Mouse (Mus musculus) hindbrain, embryonic 16.5 days (tissue): ENCODE data around the gene Gm9046. TPM values are rescaled to one million over a fixed set of nuclear protein-coding genes. Genes with fewer than 3 reads are reported as not detected.
"Not testable (repeated sequence)": the region's sequence is repeated elsewhere in the genome, so short reads cannot be mapped to it uniquely, and the experiment has no call there.

ENCODE experiments used
- ATAC-seq: fragments of 200-750 bp; cut with Nextera tagmentation; 2 replicates; pipeline ENCODE4 v1.8.0; 2017; ENCODE audit warnings: moderate TSS enrichment, moderate library complexity
- H3K27ac ChIP-seq: fragments of 300-500 bp; sonication (generic); 2 replicates; pipeline ENCODE4 v1.5.1; 2014; ENCODE audit warnings: low read depth, mild to moderate bottlenecking, control low read depth, low read length, moderate library complexity
- H3K27me3 ChIP-seq: fragments of 300-500 bp; sonication (generic); replicated peaks from 2 replicates; pipeline ENCODE4 v1.6.1; 2014; ENCODE audit warnings: low read length; ENCODE audit not compliant: control insufficient read depth, insufficient read depth
- H3K36me3 ChIP-seq: fragments of 300-500 bp; sonication (generic); 2 replicates; pipeline ENCODE4 v1.6.1; 2014; ENCODE audit warnings: mild to moderate bottlenecking, low read length, moderate library complexity, mixed read lengths; ENCODE audit not compliant: control insufficient read depth, insufficient read depth
- H3K4me1 ChIP-seq: fragments of 300-500 bp; sonication (generic); 2 replicates; pipeline ENCODE4 v1.6.1; 2014; ENCODE audit warnings: low read depth, low read length; ENCODE audit not compliant: control insufficient read depth, insufficient read depth
- H3K4me2 ChIP-seq: fragments of 300-500 bp; sonication (generic); 2 replicates; pipeline ENCODE4 v1.6.1; 2014; ENCODE audit warnings: mild to moderate bottlenecking, low read length, control low read depth, moderate library complexity
- H3K4me3 ChIP-seq: fragments of 300-500 bp; sonication (generic); 2 replicates; pipeline ENCODE4 v1.5.1; 2014; ENCODE audit warnings: mild to moderate bottlenecking, low read length, control low read depth, moderate library complexity
- H3K9ac ChIP-seq: fragments of 300-500 bp; sonication (generic); 2 replicates; pipeline ENCODE4 v1.6.1; 2014; ENCODE audit warnings: low read depth, mild to moderate bottlenecking, control low read depth, low read length, moderate library complexity
- H3K9me3 ChIP-seq: fragments of 300-500 bp; sonication (generic); 2 replicates; pipeline ENCODE4 v1.6.1; 2014; ENCODE audit warnings: mild to moderate bottlenecking, low read length, moderate library complexity; ENCODE audit not compliant: control insufficient read depth
- WGBS: fragments of 180-500 bp; shearing (Covaris S2); extraction: QIAGEN DNeasy Blood & Tissue Kit; methylation state at CpG from one replicate; pipeline ENCODE4 v1.1.7; 2014; 5-methylcytosine and 5-hydroxymethylcytosine counted together
- polyA plus RNA-seq: library from polyadenylated mRNA; unstranded; fragments of >200 nt; fragmentation: Nextera tagmentation; extraction: Ambion mirVana; gene quantifications from 2 replicates; pipeline ENCODE4 v1.2.1, GENCODE M21; 2015

Gm9046 gene
- polyA plus RNA-seq = not detected in 2 replicates

GRCm38 (mm10) chr10:118343155-118343554 lies at the start of gene Gm9046:
Gene Gm9046 (minus strand): TSS chr10:118343255.
- not testable (repeated sequence) for H3K27ac ChIP-seq, ATAC-seq, H3K4me2 ChIP-seq, H3K4me1 ChIP-seq, H3K9ac ChIP-seq, H3K27me3 ChIP-seq, H3K9me3 ChIP-seq, H3K36me3 ChIP-seq, H3K4me3 ChIP-seq
- WGBS = no CpG with 5 or more reads among the region's 14 CpGs

DNA sequence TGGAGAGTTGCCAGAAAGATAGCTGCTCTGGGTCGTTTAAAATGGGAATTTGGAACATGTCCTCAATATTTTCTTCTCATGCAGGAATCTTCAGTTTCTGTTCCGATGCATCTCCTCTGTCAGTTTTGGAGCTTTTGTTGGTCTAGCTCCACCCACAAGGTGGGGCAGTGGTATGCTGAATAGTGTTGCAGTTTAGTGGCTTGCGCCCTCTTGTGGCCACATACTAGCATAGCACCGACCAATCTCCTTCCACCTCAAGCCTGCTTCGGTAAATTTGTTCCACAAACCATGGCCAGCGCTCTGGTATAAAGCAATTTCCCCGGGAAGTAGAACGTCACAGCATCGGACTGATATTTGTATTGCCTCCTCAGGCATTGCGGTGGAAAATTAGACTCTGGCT lies 27.4 kb upstream of the Gm9046 start:
- Histone ChIP-seq H3K36me3 (no peaks in the 10 kb centered on the region), H3K4me2 (peak overlapping the region; percentile 45), H3K9ac (no peak overlapping the region; the same call in none of the 2 replicates), H3K27ac (no peak overlapping the region), H3K4me3 (0 out of 2 replicates have a peak overlapping the region, but pooled peaks have one; percentile 4), H3K4me1 (no peaks in the 10 kb centered on the region), H3K27me3 (no peaks in the 10 kb centered on the region), H3K9me3 (no peaks in the 10 kb centered on the region)
- WGBS = 4% methylated on average over 10 of the region's 10 CpGs
- ATAC-seq = peak; percentile 95

DNA sequence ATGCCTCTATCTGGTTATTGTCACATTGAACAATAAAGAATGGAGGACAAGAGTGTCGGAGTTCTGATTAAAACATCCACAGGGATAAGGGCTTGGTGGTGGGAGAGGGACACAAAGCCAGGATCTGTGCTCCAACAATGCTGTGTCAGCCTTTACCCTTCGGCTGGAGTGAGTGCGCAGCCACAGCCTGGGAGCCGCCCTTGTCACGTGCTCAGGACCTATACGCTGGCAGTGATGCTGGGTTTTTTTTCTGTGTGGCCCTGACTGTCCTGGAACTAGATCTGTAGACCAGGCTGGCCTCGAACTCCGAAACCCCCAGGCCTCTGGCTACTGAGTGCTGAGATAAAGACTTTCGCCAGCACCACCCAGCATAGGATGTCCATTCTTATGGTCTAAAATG lies 26.5 kb upstream of the Gm9046 start:
- no peak overlapping the region for H3K9ac ChIP-seq

DNA sequence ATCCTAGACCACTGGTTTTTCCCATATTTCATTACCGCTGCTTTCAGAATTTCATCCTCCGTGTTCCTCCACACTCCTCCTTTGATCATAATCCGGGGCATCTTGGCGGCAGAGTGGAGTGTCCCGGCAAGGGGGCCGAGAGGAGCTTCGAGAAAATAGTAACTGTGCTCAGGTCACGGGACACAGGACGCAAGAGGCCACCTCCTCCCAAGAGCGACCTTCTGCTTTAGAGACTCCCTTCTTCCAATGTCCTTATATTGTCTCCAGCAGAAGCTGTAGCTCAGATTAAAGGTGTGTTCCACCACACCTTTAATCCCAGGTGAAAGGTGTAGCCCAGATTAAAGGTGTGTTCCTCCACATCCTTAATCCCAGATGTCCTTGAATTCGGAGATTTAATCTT lies 10.9 kb upstream of the Gm9046 start, which contains the start of gene Gm9049:
Gene Gm9049, minus strand, starts transcription at position 101 of the 400 bp plus-strand sequence.
- H3K4me3 ChIP-seq, H3K4me1 ChIP-seq, H3K27ac ChIP-seq, H3K4me2 ChIP-seq, H3K36me3 ChIP-seq, H3K9ac ChIP-seq, H3K9me3 ChIP-seq, H3K27me3 ChIP-seq, ATAC-seq: not testable (repeated sequence)
- no CpG with 5 or more reads among the region's 11 CpGs for WGBS

More for the DNA sequence above, 26.5 kb upstream of the Gm9046 start:
- no peaks in the 10 kb centered on the region for H3K36me3 ChIP-seq
- H3K4me3 ChIP-seq = no peak overlapping the region
- no peak overlapping the region for H3K4me2 ChIP-seq
- no peaks in the 10 kb centered on the region for H3K4me1 ChIP-seq
- no peaks in the 10 kb centered on the region for H3K9me3 ChIP-seq
- 89% methylated on average over 9 of the region's 9 CpGs for WGBS
- no peaks in the 10 kb centered on the region for H3K27me3 ChIP-seq
- no peak overlapping the region for H3K27ac ChIP-seq
- no peak for ATAC-seq

DNA sequence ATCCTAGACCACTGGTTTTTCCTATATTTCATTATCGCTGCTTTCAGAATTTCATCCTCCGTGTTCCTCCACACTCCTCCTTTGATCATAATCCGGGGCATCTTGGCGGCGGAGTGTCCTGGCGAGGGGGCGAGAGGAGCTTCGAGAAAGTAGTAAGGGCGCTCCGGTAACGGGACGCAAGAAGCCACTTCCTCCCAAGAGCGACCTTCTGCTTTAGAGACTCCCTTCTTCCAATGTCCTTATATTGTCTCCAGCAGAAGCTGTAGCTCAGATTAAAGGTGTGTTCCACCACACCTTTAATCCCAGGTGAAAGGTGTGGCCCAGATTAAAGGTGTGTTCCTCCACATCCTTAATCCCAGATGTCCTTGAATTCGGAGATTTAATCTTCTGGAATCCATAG lies 5.5 kb upstream of the Gm9046 start, which contains the start of gene Gm9048:
Gene Gm9048, minus strand, starts transcription at position 101 of the 400 bp plus-strand sequence.
- not testable (repeated sequence) for H3K4me2 ChIP-seq, H3K27me3 ChIP-seq, H3K9ac ChIP-seq, H3K36me3 ChIP-seq, H3K27ac ChIP-seq, H3K4me1 ChIP-seq, H3K4me3 ChIP-seq, H3K9me3 ChIP-seq, ATAC-seq
- 100% methylated on average over 1 of the region's 14 CpGs for WGBS

GRCm38 (mm10) chr10:118337731-118338130 lies 5.3 kb downstream of the Gm9046 start, which contains the start of gene Gm9045:
Gene Gm9045 (minus strand): TSS chr10:118337831.
- H3K9me3 ChIP-seq, H3K27me3 ChIP-seq, H3K9ac ChIP-seq, ATAC-seq, H3K4me2 ChIP-seq, H3K4me1 ChIP-seq, H3K4me3 ChIP-seq, H3K27ac ChIP-seq, H3K36me3 ChIP-seq: not testable (repeated sequence)
- no CpG with 5 or more reads among the region's 14 CpGs for WGBS

GRCm38 (mm10) chr10:118332308-118332707 lies 10.7 kb downstream of the Gm9046 start, which contains the start of gene Gm9044:
Gene Gm9044 (minus strand): TSS chr10:118332408.
- not testable (repeated sequence) for H3K4me3 ChIP-seq, H3K4me2 ChIP-seq, H3K4me1 ChIP-seq, ATAC-seq, H3K9me3 ChIP-seq, H3K36me3 ChIP-seq, H3K27me3 ChIP-seq, H3K9ac ChIP-seq, H3K27ac ChIP-seq
- WGBS = no CpG with 5 or more reads among the region's 14 CpGs

DNA sequence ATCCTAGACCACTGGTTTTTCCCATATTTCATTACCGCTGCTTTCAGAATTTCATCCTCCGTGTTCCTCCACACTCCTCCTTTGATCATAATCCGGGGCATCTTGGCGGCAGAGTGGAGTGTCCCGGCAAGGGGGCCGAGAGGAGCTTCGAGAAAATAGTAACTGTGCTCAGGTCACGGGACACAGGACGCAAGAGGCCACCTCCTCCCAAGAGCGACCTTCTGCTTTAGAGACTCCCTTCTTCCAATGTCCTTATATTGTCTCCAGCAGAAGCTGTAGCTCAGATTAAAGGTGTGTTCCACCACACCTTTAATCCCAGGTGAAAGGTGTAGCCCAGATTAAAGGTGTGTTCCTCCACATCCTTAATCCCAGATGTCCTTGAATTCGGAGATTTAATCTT lies 16.2 kb downstream of the Gm9046 start, which contains the start of gene Gm9040:
Gene Gm9040, minus strand, starts transcription at position 101 of the 400 bp plus-strand sequence.
- ATAC-seq, H3K9ac ChIP-seq, H3K27me3 ChIP-seq, H3K36me3 ChIP-seq, H3K4me2 ChIP-seq, H3K4me1 ChIP-seq, H3K4me3 ChIP-seq, H3K27ac ChIP-seq, H3K9me3 ChIP-seq: not testable (repeated sequence)
- no CpG with 5 or more reads among the region's 11 CpGs for WGBS

GRCm38 (mm10) chr10:118319024-118319423 lies 24.0 kb downstream of the Gm9046 start:
- ATAC-seq = no peak
- no peaks in the 10 kb centered on the region for H3K27me3 ChIP-seq
- WGBS = 87% methylated on average over 8 of the region's 8 CpGs

More at GRCm38 (mm10) chr10:118319024-118319423, 24.0 kb downstream of the Gm9046 start:
- H3K27ac ChIP-seq = no peak overlapping the region
- H3K9ac ChIP-seq = no peak overlapping the region
- H3K36me3 ChIP-seq = no peaks in the 10 kb centered on the region
- no peaks in the 10 kb centered on the region for H3K9me3 ChIP-seq
- H3K4me1 ChIP-seq = no peaks in the 10 kb centered on the region
- no peak overlapping the region for H3K4me2 ChIP-seq
- H3K4me3 ChIP-seq = no peak overlapping the region
